Mouse (Mus musculus) naive thymus-derived CD4-positive, alpha-beta T cell, adult 5 months (primary cell): ENCODE results near the gene Tigar. TPM values are rescaled to one million over a fixed set of nuclear protein-coding genes. Genes with fewer than 3 reads are reported as not detected.

Experiments used
- polyA plus RNA-seq: library from polyadenylated mRNA; unstranded; fragments of 100-300 nt; shearing (Covaris generic); gene quantifications from one replicate; pipeline ENCODE4 v1.2.1, GENCODE M21; 2017

Gene Tigar
- 9.3 TPM for polyA plus RNA-seq

GRCm38 (mm10) chr6:127109402-127109930 lies at the start of gene Tigar:
Gene Tigar (minus strand): TSS chr6:127109557.

DNA sequence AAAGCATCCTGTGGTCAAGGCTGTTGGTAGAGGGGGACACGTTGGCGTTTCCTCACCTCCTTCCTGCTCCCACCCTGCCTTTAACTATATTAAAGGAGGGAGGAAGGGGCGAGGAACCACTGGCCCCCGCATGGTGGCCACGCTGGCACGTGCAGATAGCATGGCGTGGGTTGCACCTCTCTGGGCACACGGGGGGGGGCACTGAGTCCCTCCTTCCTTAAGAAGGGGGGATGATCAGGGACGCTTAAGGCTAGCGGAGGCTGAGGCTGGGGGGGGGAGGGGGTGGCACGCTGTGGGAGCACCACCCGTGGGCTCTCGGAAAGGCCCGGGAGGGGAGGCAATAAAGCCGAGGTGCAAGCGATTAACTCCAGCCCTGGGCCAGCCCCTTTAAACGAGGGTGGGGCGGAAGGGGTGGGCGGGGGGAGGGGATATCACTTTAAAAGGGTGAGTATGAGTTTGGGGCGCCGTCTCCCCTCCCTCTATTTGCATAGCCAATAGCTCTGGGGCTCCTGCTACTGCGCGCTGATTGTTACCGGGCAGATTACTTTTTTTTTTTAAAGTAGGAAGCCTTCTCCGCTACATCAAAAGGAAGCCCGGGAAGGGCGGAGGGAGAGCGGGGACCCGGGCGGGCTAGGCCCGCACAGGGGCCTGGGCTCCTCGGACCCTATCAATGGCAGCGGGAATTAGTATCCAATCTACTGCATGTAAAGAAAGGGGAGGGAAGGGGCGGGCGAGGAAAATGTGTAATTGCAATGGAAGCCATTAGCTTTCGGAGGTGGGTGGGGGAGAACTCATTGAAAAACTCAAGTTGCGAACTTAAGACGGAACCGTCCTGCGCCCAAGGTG lies 43.0 kb upstream of the Tigar start, which contains the start of gene Ccnd2:
Gene Ccnd2, minus strand, starts transcription at position 88 of the 846 bp plus-strand sequence.

DNA sequence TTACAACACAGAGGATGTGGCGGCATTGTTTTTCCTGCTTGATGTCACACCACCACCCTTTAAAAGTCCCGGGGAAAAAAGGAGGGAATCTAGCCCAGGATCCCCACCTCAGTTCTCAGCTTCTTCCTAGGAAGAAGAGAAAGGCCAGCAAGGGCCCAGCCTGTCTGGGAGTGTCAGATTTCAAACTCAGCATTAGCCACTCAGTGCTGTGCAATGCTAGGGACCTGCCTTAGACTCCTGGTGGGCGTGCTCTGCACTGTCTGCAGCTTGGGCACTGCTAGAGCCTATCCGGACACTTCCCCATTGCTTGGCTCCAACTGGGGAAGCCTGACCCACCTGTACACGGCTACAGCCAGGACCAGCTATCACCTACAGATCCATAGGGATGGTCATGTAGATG lies 36.5 kb downstream of the Tigar start, which contains the start of gene Fgf23:
Gene Fgf23, plus strand, starts transcription at position 86 of the 400 bp plus-strand sequence.

Other genes with a start within 250 kb of the Tigar start
- gene Dyrk4, start 187.7 kb downstream of the Tigar start, polyA plus RNA-seq, result not detected
- gene Rad51ap1, start 170.0 kb downstream of the Tigar start, polyA plus RNA-seq, result 1.1 TPM
- gene D6Wsu163e, start 169.6 kb downstream of the Tigar start, polyA plus RNA-seq, result 8.9 TPM
- gene Fgf6, start 94.0 kb downstream of the Tigar start, polyA plus RNA-seq, result not detected
- gene Fgf23, start 36.7 kb downstream of the Tigar start, polyA plus RNA-seq, result not detected
- gene Ccnd2, start 42.6 kb upstream of the Tigar start, polyA plus RNA-seq, result 769 TPM